Mouse (Mus musculus): ENCODE results near the gene Nudt2. TPM values are rescaled to one million over a fixed set of nuclear protein-coding genes. Genes with fewer than 3 reads are reported as not detected.
"Not testable (repeated sequence)": the region's sequence is repeated elsewhere in the genome, so short reads cannot be mapped to it uniquely, and the experiment has no call there.

Gene Nudt2
- polyA plus RNA-seq (2015; fragmentation: Nextera tagmentation; extraction: Ambion mirVana), result 62.0 and 62.7 TPM in 2 replicates

GRCm38 (mm10) chr4:41464345-41465286 is at the start of gene Nudt2, which contains the start of gene Kif24:
Gene Nudt2, plus strand, starts transcription at chr4:41465151.
Gene Kif24, minus strand, starts transcription at chr4:41464887.
- peak; percentile 99 for ATAC-seq
- H3K4me2 ChIP-seq (replicated peaks), result peak within 1 kb of the TSS; percentile 66
- no peaks in the 10 kb centered on the region for H3K36me3 ChIP-seq
- no peaks in the 10 kb centered on the region for H3K9me3 ChIP-seq
- H3K27ac ChIP-seq, result 0 out of 2 replicates have a peak within 1 kb of the TSS, but pooled peaks have one; percentile 36
- peak within 1 kb of the TSS; percentile 69 for H3K4me3 ChIP-seq (replicated peaks)
- H3K27me3 ChIP-seq, result no peaks in the 10 kb centered on the region
- WGBS, result under 1% methylated on average over 70 of the region's 70 CpGs
- peaks cover 24% of the 10 kb centered on the region for H3K4me1 ChIP-seq (replicated peaks)
- H3K9ac ChIP-seq (replicated peaks), result peak within 1 kb of the TSS; percentile 72

- H3K4me1 ChIP-seq (replicated peaks), result no peaks in the 10 kb centered on the region
- no peak for ATAC-seq
Measured at GRCm38 (mm10) chr4:41416966-41417365, 48.0 kb upstream of the Nudt2 start.

GRCm38 (mm10) chr4:41438931-41439330 is 26.0 kb upstream of the Nudt2 start:
- WGBS, result 90% methylated on average over 5 of the region's 5 CpGs
- Histone ChIP-seq H3K4me1 (replicated peaks) (no peaks in the 10 kb centered on the region), H3K27me3 (no peaks in the 10 kb centered on the region)

More at GRCm38 (mm10) chr4:41416966-41417365, 48.0 kb upstream of the Nudt2 start:
- no peaks in the 10 kb centered on the region for H3K27me3 ChIP-seq
- no peak overlapping the region for H3K9ac ChIP-seq (replicated peaks)
- no peak overlapping the region for H3K27ac ChIP-seq
- H3K9me3 ChIP-seq, result no peaks in the 10 kb centered on the region
- no peak overlapping the region for H3K4me3 ChIP-seq (replicated peaks)
- H3K36me3 ChIP-seq, result no peaks in the 10 kb centered on the region
- no peak overlapping the region for H3K4me2 ChIP-seq (replicated peaks)

GRCm38 (mm10) chr4:41442790-41443302 is 22.1 kb upstream of the Nudt2 start:
- Histone ChIP-seq H3K27me3 (no peaks in the 10 kb centered on the region), H3K9me3 (no peaks in the 10 kb centered on the region), H3K27ac (no peak overlapping the region), H3K4me3 (replicated peaks) (no peak overlapping the region), H3K4me1 (replicated peaks) (no peaks in the 10 kb centered on the region), H3K36me3 (peaks cover 7% of the 10 kb centered on the region), H3K9ac (replicated peaks) (no peak overlapping the region), H3K4me2 (replicated peaks) (no peak overlapping the region)
- 85% methylated on average over 4 of the region's 4 CpGs for WGBS
- no peak for ATAC-seq

More at GRCm38 (mm10) chr4:41438931-41439330, 26.0 kb upstream of the Nudt2 start:
- H3K9me3 ChIP-seq, result no peaks in the 10 kb centered on the region
- H3K27ac ChIP-seq, result no peak overlapping the region
- no peak overlapping the region for H3K9ac ChIP-seq (replicated peaks)
- H3K36me3 ChIP-seq, result no peaks in the 10 kb centered on the region
- no peak overlapping the region for H3K4me3 ChIP-seq (replicated peaks)
- no peak overlapping the region for H3K4me2 ChIP-seq (replicated peaks)
- ATAC-seq, result no peak

- Histone ChIP-seq H3K4me1 (replicated peaks) (no peaks in the 10 kb centered on the region), H3K4me3 (replicated peaks) (no peak overlapping the region), H3K27ac (no peak overlapping the region), H3K27me3 (no peaks in the 10 kb centered on the region), H3K9ac (replicated peaks) (no peak overlapping the region), H3K9me3 (no peaks in the 10 kb centered on the region), H3K4me2 (replicated peaks) (no peak overlapping the region), H3K36me3 (peaks cover 13% of the 10 kb centered on the region)
- WGBS, result 98% methylated on average over 3 of the region's 3 CpGs
- ATAC-seq, result no peak
Measured at GRCm38 (mm10) chr4:41447595-41447994, 17.4 kb upstream of the Nudt2 start.

- Histone ChIP-seq H3K9ac (replicated peaks) (no peak overlapping the region), H3K4me3 (replicated peaks) (no peak overlapping the region), H3K36me3 (no peaks in the 10 kb centered on the region), H3K27ac (no peak overlapping the region), H3K9me3 (no peaks in the 10 kb centered on the region), H3K4me2 (replicated peaks) (no peak overlapping the region), H3K27me3 (no peaks in the 10 kb centered on the region), H3K4me1 (replicated peaks) (peaks cover 12% of the 10 kb centered on the region)
- 91% methylated on average over 1 of the region's 1 CpGs for WGBS
- no peak for ATAC-seq
Measured at GRCm38 (mm10) chr4:41460690-41461089, 4.3 kb upstream of the Nudt2 start.

- H3K36me3 ChIP-seq; H3K9ac ChIP-seq (replicated peaks); H3K9me3 ChIP-seq; ATAC-seq; H3K27me3 ChIP-seq; H3K27ac ChIP-seq: not testable (repeated sequence)
- Histone ChIP-seq H3K4me1 (replicated peaks) (peaks cover 12% of the 10 kb centered on the region), H3K4me2 (replicated peaks) (peak overlapping the region; percentile 66), H3K4me3 (replicated peaks) (peak overlapping the region; percentile 69)
- 90% methylated on average over 3 of the region's 3 CpGs for WGBS
Measured at GRCm38 (mm10) chr4:41463051-41463738, 1.8 kb upstream of the Nudt2 start.

GRCm38 (mm10) chr4:41465287-41465665 is 325 bp downstream of the Nudt2 start:
- H3K27ac ChIP-seq, result 0 out of 2 replicates have a peak overlapping the region, but pooled peaks have one; percentile 36
- H3K4me1 ChIP-seq (replicated peaks), result peaks cover 30% of the 10 kb centered on the region
- no peaks in the 10 kb centered on the region for H3K27me3 ChIP-seq
- H3K4me3 ChIP-seq (replicated peaks), result peak overlapping the region; percentile 69
- no peaks in the 10 kb centered on the region for H3K36me3 ChIP-seq
- peak overlapping the region; percentile 58 for H3K4me2 ChIP-seq (replicated peaks)
- WGBS, result 3% methylated on average over 17 of the region's 17 CpGs
- H3K9ac ChIP-seq (replicated peaks), result peak overlapping the region; percentile 72
- no peak for ATAC-seq
- H3K9me3 ChIP-seq, result no peaks in the 10 kb centered on the region

- H3K27me3 ChIP-seq, result no peaks in the 10 kb centered on the region
- 57% methylated on average over 17 of the region's 17 CpGs for WGBS
- no peak overlapping the region for H3K4me3 ChIP-seq (replicated peaks)
- H3K27ac ChIP-seq, result no peak overlapping the region
- no peak for ATAC-seq
- H3K4me1 ChIP-seq (replicated peaks), result peaks cover 41% of the 10 kb centered on the region
- H3K9me3 ChIP-seq, result no peaks in the 10 kb centered on the region
- no peak overlapping the region for H3K9ac ChIP-seq (replicated peaks)
- H3K36me3 ChIP-seq, result no peaks in the 10 kb centered on the region
- no peak overlapping the region for H3K4me2 ChIP-seq (replicated peaks)
Measured at GRCm38 (mm10) chr4:41468396-41469080, 3.6 kb downstream of the Nudt2 start.

GRCm38 (mm10) chr4:41469199-41469598 is 4.2 kb downstream of the Nudt2 start:
- Histone ChIP-seq H3K4me2 (replicated peaks) (no peak overlapping the region), H3K27me3 (no peaks in the 10 kb centered on the region), H3K4me3 (replicated peaks) (no peak overlapping the region), H3K36me3 (no peaks in the 10 kb centered on the region), H3K9ac (replicated peaks) (no peak overlapping the region), H3K27ac (no peak overlapping the region), H3K4me1 (replicated peaks) (peaks cover 35% of the 10 kb centered on the region), H3K9me3 (no peaks in the 10 kb centered on the region)
- no peak for ATAC-seq
- WGBS, result 84% methylated on average over 10 of the region's 10 CpGs

GRCm38 (mm10) chr4:41470051-41470683 is 5.2 kb downstream of the Nudt2 start:
- Histone ChIP-seq H3K4me2 (replicated peaks) (no peak overlapping the region), H3K36me3 (no peaks in the 10 kb centered on the region), H3K27me3 (no peaks in the 10 kb centered on the region), H3K4me3 (replicated peaks) (no peak overlapping the region), H3K27ac (peak overlapping the region; percentile 63), H3K9ac (replicated peaks) (no peak overlapping the region), H3K4me1 (replicated peaks) (peaks cover 34% of the 10 kb centered on the region), H3K9me3 (no peaks in the 10 kb centered on the region)
- ATAC-seq, result no peak
- 55% methylated on average over 7 of the region's 7 CpGs for WGBS
